Mouse (Mus musculus) layer of hippocampus, adult 2 months (tissue): ENCODE measurements around the gene Slco2a1. TPM values are rescaled to one million over a fixed set of nuclear protein-coding genes. Genes with fewer than 3 reads are reported as not detected.

ENCODE experiments used
- DNase-seq, 2 experiments: peaks; one replicate each; pipeline ENCODE4 v3.0.0; 2022; ENCODE audit warnings: low spot score in 2 of 2
- H3K27ac ChIP-seq: fragments of 200-600 bp; 2 replicates; pipeline ENCODE4 v1.8.1; 2022
- H3K4me3 ChIP-seq: fragments of 200-600 bp; 2 replicates; pipeline ENCODE4 v1.8.1; 2022; ENCODE audit warnings: mild to moderate bottlenecking
- CTCF ChIP-seq: fragments of 200-600 bp; conservative IDR thresholded peaks from 2 replicates; pipeline ENCODE4 v1.8.1; 2022; ENCODE audit warnings: antibody characterized with exemption, mild to moderate bottlenecking, moderate library complexity
- long read RNA-seq, 2 experiments: library from polyadenylated mRNA; stranded (forward); transcript quantifications; one replicate each; pipeline ENCODE4 v2.0.0; 2021; ENCODE audit warnings: borderline mapping rate in 2 of 2
- total RNA-seq, 2 experiments: library from RNA; stranded (reverse); gene quantifications; 2 replicates each; pipeline ENCODE4 v1.2.3; 2021

Gene Slco2a1
- 1 to 10 TPM; 2.0 to 3.2 TPM for total RNA-seq
- long read RNA-seq, experiment 1, partial matches to known transcripts, result 2 of 4 reads
- long read RNA-seq, experiment 1, other reads (novel, unspliced or antisense), result 2 of 4 reads
- long read RNA-seq, experiment 2, partial matches to known transcripts, result 7 of 9 reads
- long read RNA-seq, experiment 2, other reads (novel, unspliced or antisense), result 2 of 9 reads

DNA sequence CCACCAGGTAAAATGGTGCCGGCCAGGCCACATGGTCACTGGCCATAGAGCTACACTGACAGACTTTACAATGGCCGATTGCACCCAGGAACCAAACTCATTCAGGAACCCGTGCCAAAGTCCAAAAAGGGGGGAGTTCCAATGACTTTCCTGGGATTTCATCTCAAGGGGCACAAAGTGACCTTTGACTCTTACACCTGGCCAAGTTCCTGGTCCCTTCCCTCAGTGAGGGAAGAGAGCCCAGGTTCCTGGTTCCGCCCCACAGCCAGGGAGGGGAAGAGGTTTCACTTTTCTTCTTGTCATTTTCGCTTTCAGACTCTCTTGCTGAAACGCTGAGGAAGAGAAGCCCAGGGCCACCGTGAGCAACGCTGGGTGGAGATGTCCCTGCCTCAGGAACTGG is at the start of gene Slco2a1:
Gene Slco2a1, plus strand, starts transcription at position 251 of the 400 bp plus-strand sequence.
- Histone ChIP-seq H3K27ac (no peak within 1 kb of the TSS), H3K4me3 (no peak within 1 kb of the TSS)
- no peak for DNase-seq
- no peak for TF ChIP-seq CTCF

DNA sequence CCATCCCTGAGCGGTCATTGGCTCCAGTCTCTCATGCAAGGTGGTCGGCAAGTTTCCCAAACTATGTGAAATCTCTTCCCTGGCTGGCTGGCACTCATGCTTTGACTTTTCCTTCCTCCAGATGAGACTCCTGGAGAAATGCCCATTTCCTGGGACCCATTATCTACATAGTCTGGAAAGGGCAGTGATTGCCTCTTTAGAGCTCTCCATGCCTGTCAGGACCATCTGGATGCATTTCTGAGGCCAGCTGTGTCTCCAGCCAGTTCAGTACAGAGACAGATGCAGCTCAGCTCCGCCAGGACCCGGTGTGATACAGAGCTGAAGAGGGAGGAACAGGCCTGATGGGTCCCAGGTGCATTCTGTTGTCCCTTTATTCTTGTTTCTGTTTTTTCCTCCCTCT is 46.3 kb upstream of the Slco2a1 start:
- no peak for TF ChIP-seq CTCF

DNA sequence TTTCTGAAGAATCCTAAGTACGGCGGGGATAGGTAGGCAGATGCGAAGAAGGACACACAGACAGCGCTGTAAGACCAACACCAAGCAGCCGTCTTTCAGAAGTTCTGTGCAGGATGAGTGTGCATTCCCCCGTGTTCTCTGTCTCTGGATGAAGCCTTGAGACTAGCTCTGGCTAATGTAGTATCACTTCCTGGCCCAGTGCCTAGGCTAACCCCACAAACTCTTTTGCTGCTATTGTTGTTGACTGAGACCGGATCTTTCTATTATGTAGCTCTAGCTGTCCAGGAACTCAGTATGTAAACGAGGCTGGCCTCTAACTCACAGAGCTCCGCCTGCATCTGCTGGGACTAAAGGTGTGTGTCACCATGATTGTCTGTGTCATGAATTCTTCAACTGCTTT is 43.6 kb upstream of the Slco2a1 start:
- Histone ChIP-seq H3K27ac (no peak overlapping the region), H3K4me3 (no peak overlapping the region)
- no peak for TF ChIP-seq CTCF
- no peak for DNase-seq

More for the DNA sequence above, 46.3 kb upstream of the Slco2a1 start:
- no peak for DNase-seq
- Histone ChIP-seq H3K4me3 (no peak overlapping the region), H3K27ac (no peak overlapping the region)

DNA sequence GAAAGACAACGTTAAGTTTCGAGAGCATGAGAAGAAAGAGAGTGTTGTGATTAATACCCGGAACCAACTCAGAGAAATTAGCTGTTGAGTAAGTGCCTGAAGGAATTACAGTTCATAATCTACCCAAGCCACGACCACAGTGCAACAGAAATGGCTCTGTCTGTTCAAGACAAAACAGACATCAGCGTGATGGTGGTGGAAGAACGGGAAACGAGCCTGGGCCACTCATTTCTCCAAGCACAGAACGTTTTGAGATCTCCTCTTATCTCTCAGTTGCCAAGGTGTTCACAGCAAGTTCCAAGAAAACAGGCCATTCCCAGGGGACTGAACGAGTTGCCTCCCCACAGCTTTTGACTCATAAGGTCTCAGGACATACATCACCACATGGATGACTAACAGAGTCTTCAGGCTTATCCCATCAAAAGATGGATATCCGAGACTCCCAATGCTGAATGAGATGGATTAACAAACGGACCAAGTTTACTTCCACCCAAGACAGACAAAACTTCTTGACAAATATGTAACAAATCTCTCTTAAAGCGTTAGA is 42.0 kb upstream of the Slco2a1 start:
- TF ChIP-seq CTCF, result no peak
- Histone ChIP-seq H3K27ac (no peak overlapping the region), H3K4me3 (no peak overlapping the region)
- no peak for DNase-seq

DNA sequence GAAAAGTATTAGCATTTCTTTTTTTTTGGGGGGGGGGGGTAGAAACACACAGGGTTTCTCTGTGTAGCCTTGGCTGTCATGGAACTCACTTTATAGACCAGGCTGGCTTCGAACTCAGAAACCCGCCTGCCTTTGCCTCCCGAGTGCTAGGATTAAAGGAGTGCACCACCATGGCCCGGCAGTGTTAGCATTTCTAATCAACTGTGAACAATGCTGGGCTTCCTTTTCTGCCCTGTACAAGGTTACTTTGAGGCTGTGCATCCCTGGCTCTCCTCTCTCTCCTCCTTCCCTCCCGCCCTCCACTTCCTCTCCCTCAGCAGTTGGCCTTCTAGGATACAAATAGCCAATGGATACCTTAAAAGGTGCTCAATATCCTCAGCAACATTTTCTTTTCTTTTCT is 39.8 kb upstream of the Slco2a1 start:
- Histone ChIP-seq H3K4me3 (no peak overlapping the region), H3K27ac (no peak overlapping the region)
- DNase-seq, result no peak
- no peak for TF ChIP-seq CTCF

DNA sequence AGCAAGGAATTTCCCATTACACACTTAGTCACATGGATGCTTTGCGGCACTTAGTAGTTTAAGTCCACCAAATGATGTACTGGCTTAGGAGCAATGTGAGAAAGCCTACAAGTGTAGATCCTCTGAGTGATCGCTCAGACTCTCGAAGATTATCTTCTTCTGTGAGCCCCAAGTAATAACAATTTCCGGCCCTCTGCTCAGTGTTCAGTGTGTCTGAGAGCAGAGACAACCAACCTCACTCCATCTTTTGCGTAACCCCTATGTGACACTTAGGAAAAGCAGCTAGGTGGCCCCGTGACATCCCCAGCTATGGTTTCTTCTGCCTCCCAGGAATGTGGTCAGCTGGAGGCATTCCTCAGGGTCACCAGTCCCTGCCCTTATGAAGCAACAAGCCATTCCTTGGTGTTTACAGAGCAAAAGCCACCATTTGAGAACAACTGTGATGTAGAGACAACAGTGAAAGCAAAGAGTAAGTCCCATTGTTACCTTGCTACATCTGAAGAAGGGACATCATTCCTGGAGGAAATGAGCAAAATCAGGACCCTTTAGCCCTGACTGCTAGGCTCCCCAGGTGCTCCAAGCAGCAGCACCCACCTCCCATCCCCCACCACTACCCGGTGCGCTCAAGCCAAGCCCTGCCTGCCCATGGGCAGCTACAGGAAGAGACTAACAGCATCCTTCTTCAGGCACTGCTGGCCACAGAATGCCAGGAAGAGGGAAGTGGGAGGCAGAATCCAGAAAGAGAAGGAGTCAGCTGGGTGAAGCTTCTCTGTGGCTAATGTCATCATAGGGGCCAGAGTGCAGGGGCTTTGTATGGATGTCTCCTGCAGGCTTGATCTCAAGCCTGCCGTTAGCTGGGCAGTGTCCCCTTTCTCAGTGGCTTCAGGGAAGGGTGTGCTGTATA is 37.2 kb upstream of the Slco2a1 start:
- H3K4me3 ChIP-seq, result no peak overlapping the region
- no peak overlapping the region for H3K27ac ChIP-seq
- TF ChIP-seq CTCF, result no peak

DNA sequence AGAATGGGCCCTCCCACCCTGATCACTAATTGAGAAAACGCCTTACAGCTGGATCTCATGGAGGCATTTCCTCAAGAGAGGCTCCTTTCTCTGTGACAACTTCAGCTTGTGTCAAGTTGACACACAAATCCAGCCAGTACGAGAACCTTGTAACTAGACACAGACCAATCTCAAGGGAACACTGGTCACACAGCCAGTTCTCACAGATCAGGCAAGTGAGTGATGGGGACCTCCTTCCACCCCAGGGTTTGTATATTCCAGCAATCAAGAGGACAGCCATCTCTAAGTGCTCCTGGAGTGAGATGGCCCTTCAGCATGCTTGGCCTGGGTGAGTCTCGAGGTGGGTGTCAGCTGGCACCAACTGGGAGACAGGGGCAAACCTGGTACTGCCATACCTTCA is 32.6 kb upstream of the Slco2a1 start:
- Histone ChIP-seq H3K4me3 (no peak overlapping the region), H3K27ac (no peak overlapping the region)
- no peak for DNase-seq
- no peak for TF ChIP-seq CTCF

More for the DNA sequence above, 37.2 kb upstream of the Slco2a1 start:
- no peak for DNase-seq

DNA sequence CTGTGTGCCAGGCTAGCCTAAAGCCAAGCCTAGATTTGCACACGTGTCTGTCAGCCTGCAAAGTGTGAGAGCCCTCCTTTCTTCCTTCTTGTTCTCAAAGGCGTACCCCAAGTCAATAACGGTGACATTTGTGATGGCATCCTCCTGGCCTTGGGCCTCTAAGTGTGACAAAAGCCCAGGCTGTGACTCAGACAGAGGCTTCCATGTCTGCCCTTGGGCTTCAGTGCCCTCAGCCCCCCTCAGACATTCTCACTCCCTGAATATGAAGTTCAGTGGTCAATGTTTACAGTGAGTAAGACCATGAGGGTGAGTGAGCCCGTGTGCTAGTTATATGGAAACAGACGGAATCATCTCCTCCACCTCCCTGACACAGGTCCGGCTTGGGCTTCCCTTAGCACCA is 29.8 kb upstream of the Slco2a1 start:
- TF ChIP-seq CTCF, result no peak
- DNase-seq, result no peak
- H3K27ac ChIP-seq, result no peak overlapping the region

DNA sequence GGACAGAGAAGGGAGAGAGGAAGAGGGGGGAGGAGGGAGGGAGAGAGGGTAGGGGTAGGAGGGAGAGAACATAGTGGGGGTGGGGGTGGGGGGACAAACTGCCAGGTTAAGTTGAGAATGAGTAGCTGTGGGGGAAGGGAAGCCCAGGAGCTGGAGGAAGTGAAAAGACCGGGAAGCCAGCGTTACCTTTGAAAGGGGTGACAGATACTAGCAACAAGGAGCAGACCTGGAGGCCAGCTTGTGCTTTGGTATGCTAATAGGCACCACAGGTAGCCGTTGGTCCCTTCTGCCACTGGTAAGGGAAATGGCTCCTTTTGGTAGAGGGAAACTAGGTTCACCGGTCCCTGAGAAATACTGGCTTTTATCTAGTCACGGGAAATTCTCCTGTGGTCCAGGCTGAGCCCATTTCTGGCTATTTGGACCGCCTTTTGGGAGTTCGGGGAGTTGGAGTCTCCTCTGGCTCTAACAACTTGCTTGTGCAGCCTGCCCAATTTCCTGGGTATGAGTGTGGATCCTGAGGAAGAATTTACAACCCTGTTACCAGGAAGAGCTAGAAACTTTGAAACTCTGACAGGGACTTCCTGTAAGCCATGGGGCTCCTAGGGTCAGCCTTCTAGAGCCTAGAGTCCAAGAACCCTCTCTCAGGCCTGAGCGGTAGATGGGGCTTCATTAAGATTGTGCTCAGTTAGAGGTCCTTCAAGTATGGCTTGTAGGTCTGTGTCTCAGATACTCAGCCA is 27.0 kb upstream of the Slco2a1 start:
- TF ChIP-seq CTCF, result no peak
- H3K4me3 ChIP-seq, result no peak overlapping the region
- H3K27ac ChIP-seq, result no peak overlapping the region
- no peak for DNase-seq

More for the DNA sequence above, 29.8 kb upstream of the Slco2a1 start:
- no peak overlapping the region for H3K4me3 ChIP-seq

DNA sequence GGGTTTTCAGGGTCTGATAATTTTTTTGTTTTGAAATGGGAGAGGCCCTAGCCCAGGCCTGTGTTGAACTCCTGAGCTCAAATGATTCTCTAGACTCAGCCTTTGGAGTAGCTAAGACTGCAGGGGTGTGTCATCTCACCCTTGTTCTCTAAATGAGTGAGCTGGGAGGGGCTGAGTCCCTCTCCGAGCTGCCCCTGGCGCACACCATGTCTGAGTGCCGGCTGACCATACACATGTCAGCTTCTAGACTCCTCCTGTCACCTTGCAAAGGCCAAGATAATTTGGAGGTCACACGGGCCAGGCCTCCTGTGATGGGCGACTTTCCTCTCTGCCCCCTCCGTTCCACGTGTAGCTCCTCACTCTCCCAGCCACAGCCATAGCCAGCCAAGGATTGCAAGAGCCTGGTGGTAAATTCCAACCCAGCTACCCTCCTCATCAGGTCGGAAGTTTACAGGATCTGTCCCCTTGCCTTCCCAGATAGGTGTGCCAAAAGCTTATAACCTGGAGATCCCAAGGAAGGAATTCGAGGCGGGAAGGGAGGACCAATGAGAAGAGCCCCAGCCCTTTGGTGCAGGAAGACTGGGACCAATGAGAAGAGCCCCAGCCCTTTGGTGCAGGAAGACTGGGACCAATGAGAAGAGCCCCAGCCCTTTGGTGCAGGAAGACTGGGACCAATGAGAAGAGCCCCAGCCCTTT is 26.3 kb upstream of the Slco2a1 start:
- no peak for DNase-seq
- no peak for TF ChIP-seq CTCF
- Histone ChIP-seq H3K4me3 (no peak overlapping the region), H3K27ac (no peak overlapping the region)

DNA sequence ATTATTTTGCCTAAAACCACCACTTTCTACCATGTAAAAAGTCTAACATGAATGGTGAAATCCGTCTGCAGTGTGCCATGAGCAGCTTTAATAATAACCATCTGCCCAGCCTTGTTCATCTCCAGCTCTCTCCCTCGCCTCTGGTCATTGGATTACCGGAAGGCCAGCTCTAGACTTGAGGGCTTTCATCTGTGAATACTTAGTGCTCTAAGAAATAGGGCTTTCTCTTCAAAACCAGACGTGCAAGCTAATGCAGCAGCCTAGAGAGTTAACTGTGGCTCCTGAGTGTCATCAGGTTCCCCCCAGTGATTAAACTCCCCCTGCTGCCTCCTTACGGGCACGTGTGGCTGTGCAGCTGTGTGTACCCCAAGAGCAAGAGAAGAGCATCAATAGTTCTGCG is 25.2 kb upstream of the Slco2a1 start:
- no peak for TF ChIP-seq CTCF
- no peak for DNase-seq
- no peak overlapping the region for H3K4me3 ChIP-seq
- H3K27ac ChIP-seq, result no peak overlapping the region

DNA sequence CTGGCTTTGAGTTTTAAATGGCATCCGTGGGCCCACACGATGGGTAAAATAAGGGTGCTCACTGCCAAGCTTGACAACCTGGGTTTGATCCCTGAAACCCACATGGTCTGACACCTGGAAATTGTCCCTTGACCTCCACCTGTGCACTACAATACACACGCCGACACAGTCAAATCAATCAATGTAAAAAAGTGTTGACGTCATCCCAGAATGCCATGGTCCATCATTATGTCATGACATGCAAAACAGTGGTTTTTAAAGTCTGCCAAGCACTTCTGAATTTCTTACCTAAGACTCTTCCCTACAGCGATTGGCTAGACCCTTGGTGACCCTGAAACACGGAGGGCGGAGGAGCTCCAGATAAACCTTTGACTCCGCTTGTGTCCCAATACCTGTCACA is 23.9 kb upstream of the Slco2a1 start:
- no peak overlapping the region for H3K27ac ChIP-seq
- no peak for TF ChIP-seq CTCF

More for the DNA sequence above, 23.9 kb upstream of the Slco2a1 start:
- DNase-seq, result no peak
- no peak overlapping the region for H3K4me3 ChIP-seq
